Mouse (Mus musculus) CD4-positive, CD25-positive, alpha-beta regulatory T cell, adult 4 months (primary cell): Measurements from ENCODE around the gene Sptlc2. TPM values are rescaled to one million over a fixed set of nuclear protein-coding genes. Genes with fewer than 3 reads are reported as not detected.

ENCODE experiments used
- ATAC-seq: one replicate; pipeline ENCODE4 v1.8.0; 2017
- polyA plus RNA-seq, 2 experiments: library from polyadenylated mRNA; unstranded; fragments of 100-300 nt; shearing (Covaris generic); gene quantifications; one replicate each; pipeline ENCODE4 v1.2.1; 2017

The Sptlc2 gene
- polyA plus RNA-seq, 2 experiments from 2014 or later = 56.8 to 71.9 TPM

DNA sequence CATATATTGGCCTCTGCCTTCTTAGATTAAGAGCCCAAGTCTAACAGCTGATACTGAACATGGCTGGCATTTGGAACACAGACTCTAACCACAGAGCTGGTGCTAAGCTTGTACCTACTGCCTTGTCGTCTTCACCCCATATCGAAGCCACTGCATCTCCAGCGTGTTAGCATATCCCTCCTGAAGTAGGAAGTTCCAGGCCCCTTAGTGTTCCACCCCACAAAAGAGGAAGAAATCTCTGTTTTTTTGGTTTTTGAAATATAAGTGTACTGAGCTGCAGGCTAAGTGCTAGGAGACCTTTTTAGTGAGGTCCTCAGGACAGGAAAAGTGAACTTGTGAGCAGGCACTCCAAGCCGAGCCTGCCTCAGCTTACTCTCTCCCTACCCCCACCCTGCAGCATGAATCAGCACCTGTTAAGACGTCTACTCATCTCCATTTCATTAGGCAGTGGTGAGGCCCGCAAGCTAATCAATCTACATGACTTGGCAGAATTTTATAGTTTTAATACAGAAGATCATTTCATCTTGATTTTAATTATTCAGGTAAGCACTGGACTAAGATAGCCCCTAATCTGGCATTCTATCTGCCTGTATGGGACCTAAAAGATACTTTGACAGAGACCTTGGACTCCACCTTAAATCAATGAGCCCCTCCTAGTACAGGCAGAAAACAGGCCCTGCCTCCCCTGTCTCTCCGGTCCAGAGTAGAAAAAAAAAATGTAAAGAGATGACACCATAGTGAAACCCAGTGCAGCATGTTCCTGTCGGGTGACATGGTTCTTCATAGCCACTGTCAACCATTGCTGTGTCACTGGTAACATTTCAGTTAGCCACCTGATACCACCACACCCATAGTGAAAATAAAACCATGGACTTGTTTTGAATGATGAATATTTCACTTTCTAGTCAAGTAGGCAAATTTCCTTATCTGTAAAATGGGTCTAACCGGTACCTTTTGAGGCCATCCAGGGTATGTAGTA, 113.0 kb downstream of the Sptlc2 start:
- ATAC-seq = no peak

DNA sequence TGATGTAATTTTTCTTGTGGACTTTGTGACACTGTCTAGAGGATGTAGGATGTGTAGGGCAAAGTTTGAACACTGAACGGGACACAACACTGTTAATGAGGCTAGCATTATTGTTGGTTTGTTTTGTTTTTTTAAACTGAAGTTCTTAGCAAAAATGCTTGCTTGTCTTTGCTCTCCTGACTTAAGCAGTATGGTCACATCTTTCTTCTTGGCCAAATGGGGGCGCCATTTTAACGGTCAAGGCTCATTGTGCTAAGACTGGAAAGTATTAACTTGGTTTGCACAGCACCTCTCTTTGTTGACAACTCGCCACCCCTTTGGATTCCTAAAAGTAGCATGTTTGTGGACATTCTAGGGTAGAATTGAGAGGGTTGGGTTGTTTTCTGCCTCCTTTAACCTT, 120.5 kb downstream of the Sptlc2 start:
- no peak for ATAC-seq

DNA sequence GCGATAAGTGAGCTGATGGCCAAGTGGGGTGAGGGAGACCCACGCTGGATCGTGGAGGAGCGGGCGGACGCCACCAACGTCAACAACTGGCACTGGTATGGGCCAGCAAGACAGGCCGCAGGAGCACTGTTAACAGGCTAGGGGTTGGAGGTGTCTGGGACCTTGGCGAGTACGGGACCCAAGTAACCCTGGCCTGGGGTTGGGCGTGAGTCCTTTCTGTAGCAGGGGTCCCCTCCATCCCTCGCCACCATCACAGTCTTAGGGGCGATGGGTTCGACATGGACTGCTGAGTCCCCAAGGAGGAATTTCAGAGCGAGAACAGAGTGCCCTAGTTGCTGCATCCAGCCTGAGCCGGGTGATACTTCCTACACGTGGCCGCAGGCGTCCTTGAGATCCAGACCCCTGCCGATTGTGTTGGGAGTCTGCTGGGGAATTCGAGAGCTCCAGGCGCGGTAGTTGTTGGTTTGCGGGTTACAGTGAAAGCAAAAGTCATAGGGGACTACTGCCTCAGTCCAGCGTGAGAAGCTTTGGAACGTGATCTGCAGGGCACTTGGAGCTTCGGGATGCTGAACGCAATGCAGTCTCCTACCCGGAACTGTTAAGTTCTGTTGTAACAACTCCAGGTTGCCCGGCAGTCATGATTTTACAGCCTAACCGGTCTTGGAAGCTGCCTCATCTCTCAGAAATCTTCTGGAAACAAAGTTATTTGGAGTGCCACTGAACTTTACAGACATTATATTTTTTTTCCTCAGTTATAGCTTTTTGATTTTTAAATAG, 121.1 kb downstream of the Sptlc2 start:
- peak; percentile 4 for ATAC-seq

DNA sequence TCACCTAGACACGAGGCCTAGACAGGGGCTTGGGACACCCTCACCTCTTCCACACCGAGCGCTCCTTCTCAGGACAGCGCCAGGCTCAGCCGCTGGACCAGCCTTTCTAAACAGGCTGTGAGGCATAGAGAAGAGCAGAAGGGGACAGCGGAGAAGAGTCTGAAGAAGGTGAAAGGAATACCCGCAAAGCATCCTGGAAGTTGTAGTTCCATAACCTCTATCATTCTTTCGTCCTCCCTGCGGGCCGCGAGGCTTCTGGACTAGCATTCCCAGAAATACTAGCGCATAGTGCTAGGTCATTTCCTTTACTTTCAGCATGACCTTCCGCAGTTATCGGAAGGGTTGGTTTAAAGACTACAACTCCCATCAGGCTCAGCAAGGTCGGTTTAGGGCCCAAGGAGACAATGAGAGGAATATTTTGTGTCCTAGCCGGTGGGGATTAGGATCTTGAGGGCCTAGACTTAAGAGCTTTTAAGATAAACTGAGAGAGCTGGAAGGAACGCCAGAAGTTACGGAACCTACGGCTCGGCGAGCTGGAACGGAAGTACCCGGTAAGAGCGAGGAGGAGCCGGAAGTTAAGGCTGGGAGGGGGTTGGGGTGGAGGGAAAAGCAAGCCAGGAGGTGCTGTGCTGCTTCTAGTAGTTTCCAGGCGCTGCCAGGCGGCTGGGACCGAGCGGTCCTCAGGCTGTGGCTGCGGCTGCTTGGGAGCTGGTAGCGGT, 121.9 kb downstream of the Sptlc2 start, which contains the start of the genes Vipas39 and Ahsa1:
Vipas39 (minus strand) TSS at position 149 of the 719 bp plus-strand sequence.
Ahsa1 (plus strand) TSS at position 372 of the 719 bp plus-strand sequence.
- ATAC-seq = peak; percentile 94

DNA sequence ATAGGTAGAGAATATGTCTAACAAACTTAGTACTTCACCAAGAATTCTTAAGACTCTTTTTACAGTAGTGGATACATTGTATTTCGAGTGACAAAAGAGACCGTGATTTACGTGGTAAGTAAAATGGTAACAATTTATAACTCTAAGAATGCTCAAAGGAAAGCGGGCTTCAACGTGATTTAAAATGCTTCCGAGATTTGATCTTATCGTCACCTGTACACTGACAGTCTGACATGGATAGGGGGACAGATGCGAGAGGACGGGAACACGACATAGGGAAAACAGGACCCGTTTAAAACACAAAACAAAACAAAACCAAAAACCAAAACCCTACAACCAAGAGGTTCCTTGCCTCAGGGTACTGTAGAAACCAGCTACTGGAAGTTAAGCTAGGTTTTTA, 122.7 kb downstream of the Sptlc2 start:
- ATAC-seq = no peak

DNA sequence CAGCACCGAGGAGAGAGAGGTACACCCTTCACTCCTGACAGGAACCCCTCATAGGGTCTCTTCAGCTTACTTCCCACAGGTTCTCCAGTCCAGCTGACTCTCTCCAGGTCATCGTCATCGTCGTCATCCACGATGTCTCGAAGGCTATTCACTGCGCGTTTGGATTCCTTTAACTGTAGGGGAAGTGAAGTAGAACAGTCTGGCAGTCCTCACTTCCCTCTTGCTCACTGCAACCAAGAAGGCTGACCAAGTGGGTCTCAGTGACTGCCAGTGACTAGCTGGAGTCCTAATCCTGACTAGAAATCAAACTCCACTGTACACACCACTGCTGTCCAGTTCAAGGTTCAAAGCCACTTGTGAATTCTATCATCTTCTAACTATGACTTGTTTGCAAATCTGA, 127.6 kb downstream of the Sptlc2 start:
- no peak for ATAC-seq

DNA sequence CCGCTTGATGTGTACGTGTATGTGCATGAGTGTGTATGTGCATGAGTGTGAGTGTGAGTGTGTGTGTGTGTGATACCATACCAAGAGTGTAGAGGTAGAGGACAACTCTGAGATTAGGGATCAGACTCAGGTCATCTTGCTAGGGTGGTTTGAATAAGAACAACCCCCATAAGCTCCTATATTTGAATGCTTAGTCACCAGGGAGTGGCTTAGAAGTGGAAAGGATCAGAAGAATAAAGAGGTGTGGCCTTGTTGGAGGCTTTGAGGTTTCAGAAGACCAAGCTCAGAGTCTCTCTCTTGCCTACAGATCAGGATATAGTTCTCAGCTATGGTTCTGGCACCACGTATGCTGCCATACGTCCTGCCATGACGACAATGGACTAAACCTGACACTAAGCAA, 131.5 kb downstream of the Sptlc2 start:
- no peak for ATAC-seq

Other genes with a start within 250 kb of the Sptlc2 start
- 10 to 100 TPM; 13.8 to 21.4 TPM for gene Gstz1, start 241.2 kb downstream of the Sptlc2 start, polyA plus RNA-seq
- 1 to 10 TPM in 1 of 2 experiments, under 1 TPM in 1; 0.89 to 1.1 TPM for gene Pomt2, start 240.4 kb downstream of the Sptlc2 start, polyA plus RNA-seq
- 1 to 10 TPM in 1 of 2 experiments, not detected in 1; 5.3 TPM for gene Samd15, start 188.6 kb downstream of the Sptlc2 start, polyA plus RNA-seq
- 1 to 10 TPM; 2.2 to 3.4 TPM for gene Tmed8, start 187.9 kb downstream of the Sptlc2 start, polyA plus RNA-seq
- gene Noxred1, start 149.6 kb downstream of the Sptlc2 start, polyA plus RNA-seq = 1 to 10 TPM in 1 of 2 experiments, under 1 TPM in 1; 0.73 to 1.5 TPM
- gene Vipas39, start 122.1 kb downstream of the Sptlc2 start, polyA plus RNA-seq = 10 to 100 TPM; 42.1 to 55.2 TPM
- gene Ahsa1, start 121.9 kb downstream of the Sptlc2 start, polyA plus RNA-seq = 100 to 1,000 TPM; 146 to 154 TPM
- gene Ism2, start 88.7 kb downstream of the Sptlc2 start, polyA plus RNA-seq = not detected
- gene Slirp, start 55.5 kb upstream of the Sptlc2 start, polyA plus RNA-seq = 100 to 1,000 TPM in 1 of 2 experiments, 10 to 100 TPM in 1; 63.8 to 113 TPM
- 10 to 100 TPM; 63.6 to 82.0 TPM for gene Alkbh1, start 55.7 kb upstream of the Sptlc2 start, polyA plus RNA-seq
- 100 to 1,000 TPM; 245 TPM for gene Snw1, start 83.9 kb upstream of the Sptlc2 start, polyA plus RNA-seq
- not detected for gene Gm5788, start 106.4 kb upstream of the Sptlc2 start, polyA plus RNA-seq
- gene Gm8300, start 126.0 kb upstream of the Sptlc2 start, polyA plus RNA-seq = not detected
- gene Oog1, start 214.3 kb upstream of the Sptlc2 start, polyA plus RNA-seq = not detected
- not detected for gene Gm4027, start 230.5 kb upstream of the Sptlc2 start, polyA plus RNA-seq